Mouse (Mus musculus) ES-Bruce4 (cell line): Measurements from ENCODE around the gene Adamtsl1.

Experiments used
- CTCF ChIP-seq: IDR thresholded peaks from one replicate; pipeline ENCODE4 v1.8.1; 2011; ENCODE audit warnings: low read depth, low read length
- EP300 ChIP-seq: IDR thresholded peaks from 2 replicates; pipeline ENCODE4 v1.6.1; 2011; ENCODE audit warnings: low read depth, low read length; ENCODE audit not compliant: insufficient read depth
- POLR2A ChIP-seq: IDR thresholded peaks from one replicate; pipeline ENCODE4 v1.8.1; 2011; ENCODE audit warnings: low read length; ENCODE audit not compliant: insufficient read depth

DNA sequence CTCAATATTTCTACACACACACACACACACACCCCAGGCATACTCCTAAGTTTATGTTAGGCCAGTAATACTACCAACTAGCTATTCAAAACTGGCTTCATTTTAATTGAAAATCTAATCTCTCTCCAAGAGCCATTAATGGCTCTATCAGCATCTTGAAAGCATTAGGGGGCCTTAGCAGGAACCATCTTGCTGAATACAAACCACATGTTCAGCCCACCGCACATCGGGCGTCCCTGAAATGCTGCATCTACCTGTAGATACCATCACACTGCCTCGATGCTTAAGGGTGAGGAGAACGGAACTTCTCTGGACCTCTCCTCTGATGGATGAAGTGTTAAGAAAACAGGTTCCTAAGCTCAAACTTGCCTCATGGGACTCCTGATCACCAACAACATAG lies 950.8 kb downstream of the Adamtsl1 start:
- TF ChIP-seq CTCF = no peak
- no peak for TF ChIP-seq POLR2A
- no peak for TF ChIP-seq EP300
